16 mouse cellular contexts compared by ENCODE assay signal in genomic region chr11:35447951-35448350, GRCm38 (mm10).
A peak's percentile ranks its signal among the peaks of the same experiment; 100 is the strongest.
DNase-seq lines count a peak whose midpoint lies in the region; ATAC-seq lines count a peak whose summit lies in the region.
"Had no signal": no experiment of that assay in that cellular context is flagged by ENCODE, and none has a peak within 500 bp of the region (broad histone marks: within the 10 kb centered on the region; RNA-seq: fewer than 3 reads in every experiment).

No protein-coding gene starts in this region.

- no peaks in the 10 kb centered on the region for H3K36me3 ChIP-seq in kidney, embryonic 16.5 days (ENCODE audit: insufficient read depth, low read length)
- no peaks in the 10 kb centered on the region for H3K36me3 ChIP-seq in neural tube, embryonic 11.5 days (ENCODE audit: control insufficient read depth, insufficient read depth, low read length)
- H3K36me3 ChIP-seq: heart, embryonic 13.5 days; midbrain, embryonic 15.5 days; neural tube, embryonic 12.5 days had no signal

- H3K4me1 ChIP-seq in kidney, embryonic 16.5 days (ENCODE audit: insufficient read depth, low read length): peaks cover 18% of the 10 kb centered on the region
- no peaks in the 10 kb centered on the region; the same call in 1 of the 2 replicates for H3K4me1 ChIP-seq in neural tube, embryonic 11.5 days (ENCODE audit: control insufficient read depth, insufficient read depth, low read length)

- H3K4me3 ChIP-seq in kidney, embryonic 16.5 days (ENCODE audit: low read length): no peak overlapping the region
- H3K4me3 ChIP-seq in neural tube, embryonic 11.5 days (ENCODE audit: low read depth, low read length): no peak overlapping the region
- H3K4me3 ChIP-seq: heart, embryonic 13.5 days; midbrain, embryonic 15.5 days; neural tube, embryonic 12.5 days had no signal

- no peak overlapping the region for H3K9ac ChIP-seq in kidney, embryonic 16.5 days (replicated peaks; ENCODE audit: low read length)
- H3K9ac ChIP-seq in neural tube, embryonic 11.5 days (ENCODE audit: low read length): no peak overlapping the region
- H3K9ac ChIP-seq: heart, embryonic 13.5 days; midbrain, embryonic 15.5 days; neural tube, embryonic 12.5 days had no signal

- no peaks in the 10 kb centered on the region for H3K9me3 ChIP-seq in kidney, embryonic 16.5 days (ENCODE audit: low read length)
- H3K9me3 ChIP-seq in neural tube, embryonic 11.5 days (ENCODE audit: control insufficient read depth, low read length): no peaks in the 10 kb centered on the region
- H3K9me3 ChIP-seq: heart, embryonic 13.5 days; midbrain, embryonic 15.5 days; neural tube, embryonic 12.5 days had no signal

- no peaks in the 10 kb centered on the region for H3K27me3 ChIP-seq in kidney, embryonic 16.5 days (ENCODE audit: insufficient read depth, low read length)
- no peaks in the 10 kb centered on the region for H3K27me3 ChIP-seq in neural tube, embryonic 11.5 days (ENCODE audit: control insufficient read depth, insufficient read depth, low read length)
- H3K27me3 ChIP-seq: neural tube, embryonic 12.5 days had no signal

- ATAC-seq in kidney, embryonic 16.5 days (ENCODE audit: low FRiP score, low TSS enrichment): peak; percentile 25; the same call in 1 of the 2 replicates
- ATAC-seq in neural tube, embryonic 11.5 days (ENCODE audit: insufficient read depth, low FRiP score, low TSS enrichment): no peak
- ATAC-seq in activated CD4-positive, CD25-positive, alpha-beta regulatory T cell, adult 4 months: no peak
- ATAC-seq: midbrain, embryonic 15.5 days had no signal

- H3K27ac ChIP-seq in kidney, embryonic 16.5 days (ENCODE audit: low read length): peak overlapping the region; percentile 66; the same call in 1 of the 2 replicates
- no peak overlapping the region for H3K27ac ChIP-seq in neural tube, embryonic 11.5 days (ENCODE audit: low read depth, low read length)
- H3K27ac ChIP-seq: heart, embryonic 13.5 days; macrophage; midbrain, embryonic 15.5 days; neural tube, embryonic 12.5 days had no signal

- 17% methylated on average over 9 of the region's 9 CpGs for WGBS in kidney, embryonic 16.5 days
- WGBS in neural tube, embryonic 11.5 days: 28% methylated on average over 9 of the region's 9 CpGs

- no peak for DNase-seq in kidney, adult 18-20 months
- DNase-seq in neural tube, embryonic 11.5 days (ENCODE audit: low spot score): peak; percentile 35
- DNase-seq in neural tube, embryonic 10.5 days (ENCODE audit: extremely low spot score, low spot score): no peak
- peak; percentile 43 to 62 for DNase-seq in kidney, postnatal 4 days
- no peak for DNase-seq in right cerebral cortex, postnatal 25 days
- no peak for DNase-seq in spleen, postnatal 4 days (ENCODE audit: low spot score in 2 of 2)
- DNase-seq: adrenal gland, postnatal 25 days; cerebellum, postnatal 36 days; gastrocnemius, postnatal 36 days; thymus, postnatal 36 days had no signal

- peak overlapping the region; percentile 17; the same call in 1 of the 2 replicates for H3K4me2 ChIP-seq in kidney, embryonic 16.5 days (replicated peaks; ENCODE audit: low read depth, low read length)
- H3K4me2 ChIP-seq in neural tube, embryonic 11.5 days (ENCODE audit: low read depth): no peak overlapping the region
- H3K4me2 ChIP-seq: heart, embryonic 13.5 days; midbrain, embryonic 15.5 days; neural tube, embryonic 12.5 days had no signal

Comparison
In these comparisons a context has a peak if more than half of its experiments do, and no peak if none do; other contexts are left out.
1. DNase-seq: peak in neural tube, embryonic 11.5 days (single experiment) and kidney, postnatal 4 days (2 of 2); none in kidney, adult 18-20 months (single experiment), neural tube, embryonic 10.5 days (single experiment), right cerebral cortex, postnatal 25 days (single experiment) and spleen, postnatal 4 days (0 of 2).